Mouse (Mus musculus): Measurements from ENCODE around the gene Ankrd35. TPM values are rescaled to one million over a fixed set of nuclear protein-coding genes. Genes with fewer than 3 reads are reported as not detected.
"Not testable (repeated sequence)": the region's sequence is repeated elsewhere in the genome, so short reads cannot be mapped to it uniquely, and the experiment has no call there.

Gene Ankrd35
- total RNA-seq, 2 experiments from 2014 or later, result 8.3 to 9.5 TPM

- TF ChIP-seq CTCF (IDR thresholded peaks at IDR 0.05), result no peak
- intact Hi-C loops (cut with DNase I), result no loop called here
- Histone ChIP-seq H3K27ac (no peak overlapping the region), H3K4me3 (no peak overlapping the region)
- no peak for DNase-seq (ENCODE audit: extremely low spot score in 1 of 2, low spot score in 2 of 2)
Measured at GRCm38 (mm10) chr3:96675171-96675570, 5.2 kb downstream of the Ankrd35 start.

- no peak overlapping the region for H3K4me3 ChIP-seq
- no peak for TF ChIP-seq CTCF (IDR thresholded peaks at IDR 0.05)
- intact Hi-C loops (cut with DNase I), result no loop called here
- no peak for DNase-seq (ENCODE audit: extremely low spot score in 1 of 2, low spot score in 2 of 2)
- no peak overlapping the region for H3K27ac ChIP-seq
Measured at GRCm38 (mm10) chr3:96675690-96676089, 5.8 kb downstream of the Ankrd35 start.

- no peak for DNase-seq (ENCODE audit: extremely low spot score in 1 of 2, low spot score in 2 of 2)
- Histone ChIP-seq H3K4me3 (no peak overlapping the region), H3K27ac (no peak overlapping the region)
- TF ChIP-seq CTCF (IDR thresholded peaks at IDR 0.05), result no peak
- intact Hi-C loops (cut with DNase I), result no loop called here
Measured at GRCm38 (mm10) chr3:96678456-96678855, 8.5 kb downstream of the Ankrd35 start.

GRCm38 (mm10) chr3:96679159-96679674, 9.3 kb downstream of the Ankrd35 start:
- Histone ChIP-seq H3K4me3 (no peak overlapping the region), H3K27ac (no peak overlapping the region)
- TF ChIP-seq CTCF (IDR thresholded peaks at IDR 0.05), result no peak
- intact Hi-C loops (cut with DNase I), result no loop called here
- DNase-seq (ENCODE audit: extremely low spot score in 1 of 2, low spot score in 2 of 2), result no peak

GRCm38 (mm10) chr3:96680269-96680956, 10.5 kb downstream of the Ankrd35 start:
- DNase-seq (ENCODE audit: extremely low spot score in 1 of 2, low spot score in 2 of 2), result no peak
- TF ChIP-seq CTCF (IDR thresholded peaks at IDR 0.05), result no peak
- no peak overlapping the region for H3K4me3 ChIP-seq
- no peak overlapping the region for H3K27ac ChIP-seq
- intact Hi-C loops (cut with DNase I), result no loop called here

GRCm38 (mm10) chr3:96683496-96683895, 13.6 kb downstream of the Ankrd35 start:
- DNase-seq (ENCODE audit: extremely low spot score in 1 of 2, low spot score in 2 of 2), result no peak
- Histone ChIP-seq H3K27ac (no peak overlapping the region), H3K4me3 (no peak overlapping the region)
- TF ChIP-seq CTCF (IDR thresholded peaks at IDR 0.05), result no peak
- intact Hi-C loops (cut with DNase I), result no loop called here

GRCm38 (mm10) chr3:96684151-96684821, 14.4 kb downstream of the Ankrd35 start:
- no peak for TF ChIP-seq CTCF (IDR thresholded peaks at IDR 0.05)
- intact Hi-C loops (cut with DNase I), result no loop called here
- H3K4me3 ChIP-seq, result no peak overlapping the region; the same call in 1 of the 2 replicates
- peak overlapping the region; percentile 7; the same call in 1 of the 2 replicates for H3K27ac ChIP-seq
- no peak for DNase-seq (ENCODE audit: extremely low spot score in 1 of 2, low spot score in 2 of 2)

GRCm38 (mm10) chr3:96684822-96685156, 14.9 kb downstream of the Ankrd35 start:
- H3K4me3 ChIP-seq, result peak overlapping the region; percentile 17
- DNase-seq (ENCODE audit: extremely low spot score in 1 of 2, low spot score in 2 of 2), result no peak
- peak overlapping the region; percentile 7; the same call in 1 of the 2 replicates for H3K27ac ChIP-seq
- TF ChIP-seq CTCF (IDR thresholded peaks at IDR 0.05), result no peak
- intact Hi-C loops (cut with DNase I), result no loop called here

GRCm38 (mm10) chr3:96686057-96686456, 16.1 kb downstream of the Ankrd35 start:
- DNase-seq (ENCODE audit: extremely low spot score in 1 of 2, low spot score in 2 of 2); intact Hi-C loops (cut with DNase I); H3K4me3 ChIP-seq; H3K27ac ChIP-seq: not testable (repeated sequence)

GRCm38 (mm10) chr3:96688854-96689253, 18.9 kb downstream of the Ankrd35 start:
- Histone ChIP-seq H3K4me3 (no peak overlapping the region), H3K27ac (no peak overlapping the region)
- intact Hi-C loops (cut with DNase I), result no loop called here
- TF ChIP-seq CTCF (IDR thresholded peaks at IDR 0.05), result no peak
- DNase-seq (ENCODE audit: extremely low spot score in 1 of 2, low spot score in 2 of 2), result no peak

GRCm38 (mm10) chr3:96690298-96690697, 20.4 kb downstream of the Ankrd35 start:
- no peak; the same call in none of the 2 replicates for TF ChIP-seq CTCF (IDR thresholded peaks at IDR 0.05)
- DNase-seq (ENCODE audit: extremely low spot score in 1 of 2, low spot score in 2 of 2), result no peak
- no peak overlapping the region for H3K4me3 ChIP-seq
- H3K27ac ChIP-seq, result no peak overlapping the region
- intact Hi-C loops (cut with DNase I), result no loop called here

- TF ChIP-seq CTCF (IDR thresholded peaks at IDR 0.05), result peak; percentile 34
- Histone ChIP-seq H3K4me3 (no peak overlapping the region), H3K27ac (no peak overlapping the region)
- intact Hi-C loops (cut with DNase I), result no loop called here
- DNase-seq (ENCODE audit: extremely low spot score in 1 of 2, low spot score in 2 of 2), result no peak
Measured at GRCm38 (mm10) chr3:96692506-96692905, 22.6 kb downstream of the Ankrd35 start.
